Mouse (Mus musculus): ENCODE data around the gene Hoxc4.

Hoxc4 gene

DNA sequence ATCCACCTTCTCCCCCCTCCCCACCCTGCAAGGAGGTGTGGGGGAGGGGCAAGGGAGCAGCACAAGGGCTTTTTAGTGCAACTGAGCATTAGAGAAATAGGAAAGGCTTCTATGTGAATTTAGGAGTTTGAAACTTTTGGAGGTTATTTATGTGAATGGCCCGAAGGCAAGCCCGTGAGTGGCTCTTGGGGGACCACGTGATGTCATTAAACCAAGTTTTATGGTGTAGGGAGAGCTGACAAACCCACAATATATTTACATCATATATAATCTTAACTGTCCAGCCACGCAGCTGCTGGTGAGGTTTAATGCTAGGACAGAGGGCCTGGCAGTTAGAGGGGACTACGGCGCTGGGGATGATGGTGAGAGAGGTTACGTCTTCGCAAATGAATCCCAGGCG, at the start of gene Hoxc4:
Gene Hoxc4, plus strand, starts transcription at position 299 of the 400 bp plus-strand sequence.
- WGBS: 49% methylated on average over 9 of the region's 9 CpGs

- WGBS: 44% methylated on average over 1 of the region's 1 CpGs
Observed at GRCm38 (mm10) chr15:102969296-102969695, 49.4 kb upstream of the Hoxc4 start.

DNA sequence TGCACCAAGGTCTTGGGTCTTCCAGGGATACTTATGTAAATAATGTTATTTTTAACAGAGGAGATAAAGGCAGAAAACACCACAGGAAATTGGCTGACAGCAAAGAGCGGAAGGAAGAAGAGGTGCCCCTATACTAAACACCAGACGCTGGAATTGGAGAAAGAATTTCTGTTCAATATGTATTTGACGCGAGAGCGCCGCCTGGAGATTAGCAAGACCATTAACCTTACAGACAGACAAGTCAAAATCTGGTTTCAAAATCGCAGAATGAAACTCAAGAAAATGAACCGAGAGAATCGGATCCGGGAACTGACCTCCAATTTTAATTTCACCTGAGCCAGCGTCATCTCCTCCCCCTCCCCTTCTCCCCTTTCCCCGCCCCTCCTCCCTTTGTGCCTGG, 48.0 kb upstream of the Hoxc4 start:
- WGBS: under 1% methylated on average over 12 of the region's 12 CpGs

- WGBS: 5% methylated on average over 21 of the region's 21 CpGs
Observed at GRCm38 (mm10) chr15:102972254-102972653, 46.5 kb upstream of the Hoxc4 start.

- 3% methylated on average over 6 of the region's 6 CpGs for WGBS
Observed at GRCm38 (mm10) chr15:102972753-102973152, 46.0 kb upstream of the Hoxc4 start.

GRCm38 (mm10) chr15:102975034-102975433, 43.7 kb upstream of the Hoxc4 start:
- 8% methylated on average over 7 of the region's 7 CpGs for WGBS

DNA sequence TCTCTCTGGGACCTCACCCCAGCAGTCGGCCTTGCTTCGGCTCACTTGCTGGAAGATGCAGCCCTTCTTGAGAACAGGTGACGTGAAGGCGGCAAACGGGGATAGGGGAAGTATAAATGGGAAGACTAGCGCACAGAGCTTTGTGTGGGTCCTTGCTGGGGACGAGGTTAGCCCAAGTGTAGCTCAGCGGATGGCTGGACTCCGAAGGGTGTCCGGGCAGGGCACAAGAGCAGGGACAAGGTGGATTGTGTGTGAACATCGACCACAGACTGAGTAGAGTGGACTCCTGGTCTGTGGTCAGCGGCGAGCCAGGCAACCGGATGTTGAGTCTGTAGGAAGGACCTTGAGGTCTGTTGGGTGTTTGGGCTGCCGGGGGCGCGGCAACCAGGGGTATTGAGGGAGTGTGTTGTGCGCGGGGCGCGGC, 43.0 kb upstream of the Hoxc4 start:
- WGBS: 2% methylated on average over 21 of the region's 21 CpGs

- 2% methylated on average over 15 of the region's 20 CpGs for WGBS
Observed at GRCm38 (mm10) chr15:102976171-102976570, 42.6 kb upstream of the Hoxc4 start, which contains the start of gene Hoxc9. Gene Hoxc9, plus strand, starts transcription at chr15:102976439.

DNA sequence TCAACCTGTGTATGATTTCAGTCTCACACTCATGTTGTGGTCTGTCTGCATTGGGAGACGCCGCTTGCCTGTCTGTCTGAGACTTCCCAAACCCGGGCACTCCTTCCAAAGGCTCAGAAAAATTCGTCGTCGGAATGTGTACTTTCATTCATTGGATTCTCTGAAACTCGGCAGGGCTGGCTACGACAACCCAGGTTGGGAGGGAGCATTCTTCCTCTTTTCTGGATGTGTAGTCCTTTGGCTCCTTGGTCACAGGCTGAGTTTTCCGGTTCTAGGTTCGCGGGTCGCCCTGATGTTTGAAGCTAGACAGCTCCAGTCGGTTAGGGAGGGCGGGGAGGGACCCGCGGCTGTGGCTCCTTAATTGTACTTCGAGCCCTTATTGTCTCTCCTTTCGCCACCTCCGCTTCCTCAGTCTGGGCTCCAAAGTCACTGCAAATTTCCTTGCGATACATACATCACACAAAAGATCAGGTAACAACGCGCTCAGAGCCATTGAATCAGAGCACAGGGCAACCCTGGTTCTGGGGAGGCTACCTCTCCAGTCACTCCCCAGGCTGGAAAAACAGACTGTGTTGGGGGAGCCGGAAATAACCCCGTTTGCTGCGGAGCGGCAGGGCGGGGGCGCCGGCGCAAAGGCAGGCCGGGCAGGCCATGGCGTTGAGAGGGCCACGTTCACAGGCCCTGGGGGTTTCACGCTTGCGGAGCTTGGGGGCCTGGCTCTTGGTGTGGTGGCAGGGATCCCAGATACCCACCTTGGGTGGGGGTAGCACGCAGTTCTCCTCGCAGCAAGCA, 41.9 kb upstream of the Hoxc4 start:
- WGBS: 2% methylated on average over 37 of the region's 37 CpGs

GRCm38 (mm10) chr15:102977423-102977974, 41.2 kb upstream of the Hoxc4 start:
- 13% methylated on average over 16 of the region's 16 CpGs for WGBS

- 21% methylated on average over 13 of the region's 13 CpGs for WGBS
Observed at GRCm38 (mm10) chr15:102978615-102979515, 39.9 kb upstream of the Hoxc4 start.

DNA sequence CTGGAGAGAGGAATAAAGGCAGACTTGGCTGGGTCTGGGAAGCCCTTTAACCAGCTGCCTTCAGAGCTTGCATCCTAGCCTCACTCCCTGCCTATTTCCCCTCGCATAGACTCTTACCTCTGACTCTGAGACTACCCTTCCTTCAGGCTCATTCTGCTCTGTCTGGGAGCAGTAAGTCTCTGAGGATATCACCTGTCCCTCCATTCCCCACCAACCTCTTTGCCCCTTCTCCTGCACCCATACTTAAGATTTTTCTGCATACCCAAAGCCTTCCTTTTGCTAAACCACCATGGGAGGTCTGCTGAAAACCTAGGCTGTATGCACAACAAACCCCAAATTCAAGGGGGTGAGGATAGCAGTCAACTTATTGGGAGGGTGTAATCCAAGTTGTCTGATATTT, 38.8 kb upstream of the Hoxc4 start:
- WGBS: 14% methylated on average over 1 of the region's 1 CpGs

- WGBS: 5% methylated on average over 11 of the region's 11 CpGs
Observed at GRCm38 (mm10) chr15:102980352-102980751, 38.4 kb upstream of the Hoxc4 start.

DNA sequence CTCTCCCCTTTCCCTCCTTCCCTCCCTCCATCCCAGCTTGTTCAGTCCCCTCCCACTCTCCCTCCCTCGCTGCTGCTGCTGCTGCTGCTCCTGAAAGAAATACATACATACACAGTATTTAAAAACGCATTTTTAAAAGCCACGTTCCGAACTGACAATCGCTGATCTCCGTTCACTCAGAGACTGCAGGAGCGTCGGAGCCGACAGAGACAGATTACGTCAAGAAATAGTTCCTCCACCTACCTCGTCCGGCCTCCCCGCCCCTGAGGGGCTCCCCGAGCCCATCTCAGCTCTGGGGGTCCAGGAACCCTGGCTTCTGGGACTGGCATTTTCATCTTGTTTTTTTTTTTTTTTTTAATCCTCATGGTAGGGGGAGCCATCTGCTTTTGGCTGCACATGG, 37.8 kb upstream of the Hoxc4 start:
- WGBS: 2% methylated on average over 14 of the region's 14 CpGs

DNA sequence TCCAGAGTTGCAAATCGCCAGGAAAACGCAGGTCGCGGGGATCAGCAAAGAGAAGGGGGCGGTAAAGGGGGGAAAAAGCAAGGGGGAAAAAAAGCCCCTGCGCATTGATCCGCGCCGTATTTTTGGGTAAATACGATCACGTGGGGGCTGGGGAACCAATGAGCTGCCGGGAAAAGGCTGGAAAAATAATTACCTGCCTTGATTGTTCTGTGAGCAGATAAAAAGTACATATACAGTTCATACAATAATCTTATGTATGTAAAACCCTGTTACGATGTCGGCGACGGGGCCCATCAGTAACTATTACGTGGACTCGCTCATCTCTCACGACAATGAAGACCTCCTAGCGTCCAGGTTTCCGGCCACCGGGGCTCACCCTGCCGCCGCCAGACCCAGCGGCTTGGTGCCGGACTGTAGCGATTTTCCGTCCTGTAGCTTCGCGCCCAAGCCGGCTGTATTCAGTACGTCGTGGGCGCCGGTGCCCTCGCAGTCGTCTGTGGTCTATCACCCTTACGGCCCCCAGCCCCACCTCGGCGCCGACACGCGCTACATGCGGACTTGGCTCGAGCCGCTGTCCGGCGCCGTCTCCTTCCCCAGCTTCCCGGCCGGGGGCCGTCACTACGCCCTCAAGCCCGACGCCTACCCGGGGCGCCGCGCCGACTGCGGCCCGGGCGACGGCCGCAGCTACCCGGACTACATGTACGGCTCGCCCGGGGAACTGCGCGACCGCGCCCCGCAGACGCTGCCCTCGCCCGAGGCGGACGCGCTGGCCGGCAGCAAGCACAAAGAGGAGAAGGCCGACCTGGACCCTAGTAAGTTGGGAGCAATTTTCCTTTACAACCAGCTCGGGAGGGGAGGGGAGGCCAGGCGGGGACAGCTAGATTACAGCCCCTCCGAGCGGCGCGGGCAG, 37.1 kb upstream of the Hoxc4 start:
- WGBS: 2% methylated on average over 88 of the region's 88 CpGs

GRCm38 (mm10) chr15:102983716-102984115, 35.0 kb upstream of the Hoxc4 start:
- WGBS: 5% methylated on average over 12 of the region's 12 CpGs

GRCm38 (mm10) chr15:102984521-102984920, 34.2 kb upstream of the Hoxc4 start:
- WGBS: 7% methylated on average over 10 of the region's 10 CpGs

GRCm38 (mm10) chr15:102984925-102985324, 33.8 kb upstream of the Hoxc4 start:
- 11% methylated on average over 3 of the region's 3 CpGs for WGBS

DNA sequence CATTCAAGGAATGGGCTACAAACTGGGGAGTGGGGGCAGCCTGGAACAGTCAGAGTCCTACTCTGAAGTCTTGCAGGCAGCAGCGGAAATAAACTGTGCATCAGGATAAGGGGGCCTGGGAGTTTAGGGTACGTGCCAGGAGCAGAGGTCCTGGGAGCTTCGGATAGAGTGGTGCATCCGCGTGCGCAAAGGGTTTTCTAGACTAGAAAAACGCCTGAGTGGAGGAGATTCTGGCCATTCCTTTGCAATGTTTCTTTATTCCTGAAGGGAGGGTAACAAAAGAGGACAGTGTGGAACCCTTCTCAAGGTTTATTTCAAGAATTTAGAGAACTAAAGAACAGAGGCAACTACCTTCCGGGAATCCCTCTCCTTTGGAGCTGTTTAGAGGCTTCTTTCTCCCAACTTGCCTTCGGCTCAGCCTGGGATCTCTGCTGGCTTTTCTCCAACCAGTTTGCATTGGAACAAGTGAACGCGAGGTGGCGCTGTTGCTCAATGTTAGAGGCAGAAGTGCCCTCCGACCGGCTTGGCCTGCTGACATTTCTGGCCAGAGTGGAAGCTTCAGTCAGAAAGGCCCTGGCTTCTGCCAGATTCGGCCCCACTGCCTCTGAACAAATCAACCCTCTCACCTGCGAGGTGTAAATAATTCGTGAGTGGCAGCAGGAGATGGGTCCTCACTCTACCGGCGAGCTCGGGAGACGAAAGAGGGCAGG, 31.5 kb upstream of the Hoxc4 start:
- 4% methylated on average over 21 of the region's 21 CpGs for WGBS

GRCm38 (mm10) chr15:102988078-102988477, 30.7 kb upstream of the Hoxc4 start:
- 27% methylated on average over 5 of the region's 5 CpGs for WGBS

Data from cerebral cortex, adult 2 months (tissue).